Mouse (Mus musculus): ENCODE measurements at regions not wholly inside any gene's neighbourhood (a gene's known extent, or its start where the extent isn't known, plus 50 kb on each side); places are given as distances from the start of the nearest gene placed in this dataset.

- no peaks in the 10 kb centered on the region for H3K79me2 ChIP-seq (replicated peaks; ENCODE audit: control insufficient read depth, extremely low read depth, insufficient read depth, poor library complexity, severe bottlenecking)
- no peak overlapping the region for H3K4me2 ChIP-seq (ENCODE audit: insufficient read depth, low read depth, poor library complexity, severe bottlenecking)
- H3K9ac ChIP-seq (ENCODE audit: insufficient read depth, low read depth), result no peak overlapping the region
- H3K36me3 ChIP-seq (replicated peaks in 1 of 2; ENCODE audit: control insufficient read depth in 1 of 2, insufficient read depth in 1 of 2, low read length in 1 of 2), result no peaks in the 10 kb centered on the region
- in situ Hi-C loops (cut with MboI; ENCODE audit: low pct_ligation_motif_present, low pct_unique_long_range_greater_than_20kb, low sequenced_read_pairs), result no loop called here
- no peak for DNase-seq (ENCODE audit: extremely low read depth)
- no peaks in the 10 kb centered on the region for H3K9me3 ChIP-seq (replicated peaks; ENCODE audit: low read length)
- no peak overlapping the region for H3K4me3 ChIP-seq (replicated peaks in 1 of 3; ENCODE audit: low read depth in 2 of 3, low read length in 2 of 3, poor library complexity in 1 of 3)
- H3K27me3 ChIP-seq (replicated peaks), result no peaks in the 10 kb centered on the region
- TF ChIP-seq MEF2A (IDR thresholded peaks at IDR 0.05; ENCODE audit: borderline replicate concordance, low read depth, low read length), result no peak
- no peak for TF ChIP-seq UBTF (IDR thresholded peaks at IDR 0.05; ENCODE audit: low read depth, low read length)
- TF ChIP-seq RAD21 (IDR thresholded peaks at IDR 0.05; ENCODE audit: low read depth, low read length), result no peak
- no peak for TF ChIP-seq JUND (conservative IDR thresholded peaks at IDR 0.05; ENCODE audit: low read depth, low read length)
- dilution Hi-C loops (cut with MboI; ENCODE audit: extremely low pct_ligation_motif_present, extremely low pct_unique_long_range_greater_than_20kb, low sequenced_read_pairs), result no loop called here
- H3K27ac ChIP-seq (ENCODE audit: insufficient read depth, low read depth), result no peak overlapping the region
- peaks cover 0 to 3% of the 10 kb centered on the region in 2 experiments; a peak in 1 of 4 replicates for H3K4me1 ChIP-seq (ENCODE audit: control insufficient read depth in 1 of 2, insufficient read depth in 2 of 2)
Observed at GRCm38 (mm10) chr3:39999846-40000245, 531.2 kb upstream of the Intu start.

- no peak overlapping the region for H3K4me2 ChIP-seq (ENCODE audit: insufficient read depth, low read depth, poor library complexity, severe bottlenecking)
- H3K27me3 ChIP-seq (replicated peaks), result no peaks in the 10 kb centered on the region
- H3K4me3 ChIP-seq (replicated peaks in 1 of 3; ENCODE audit: low read depth in 2 of 3, low read length in 2 of 3, poor library complexity in 1 of 3), result no peak overlapping the region
- H3K27ac ChIP-seq (ENCODE audit: insufficient read depth, low read depth), result no peak overlapping the region
- no peaks in the 10 kb centered on the region for H3K9me3 ChIP-seq (replicated peaks; ENCODE audit: low read length)
- no peak for TF ChIP-seq KAT2A (IDR thresholded peaks at IDR 0.05; ENCODE audit: insufficient replicate concordance, low read length)
- TF ChIP-seq PAX5 (IDR thresholded peaks at IDR 0.05; ENCODE audit: low read length), result no peak
- no peak for TF ChIP-seq IRF4 (IDR thresholded peaks at IDR 0.05; ENCODE audit: low read depth, low read length)
- TF ChIP-seq BHLHE40 (IDR thresholded peaks at IDR 0.05; ENCODE audit: low read depth, low read length), result no peak
- TF ChIP-seq RCOR1 (conservative IDR thresholded peaks at IDR 0.05; ENCODE audit: low read depth, low read length), result no peak
- TF ChIP-seq TCF12 (IDR thresholded peaks at IDR 0.05; ENCODE audit: low read depth, low read length), result no peak
- no peak for TF ChIP-seq RAD21 (IDR thresholded peaks at IDR 0.05; ENCODE audit: low read depth, low read length)
- peaks cover 2 to 8% of the 10 kb centered on the region in 2 experiments; a peak in 2 of 4 replicates for H3K4me1 ChIP-seq (ENCODE audit: control insufficient read depth in 1 of 2, insufficient read depth in 2 of 2)
- DNase-seq (ENCODE audit: extremely low read depth), result no peak
- H3K9ac ChIP-seq (ENCODE audit: insufficient read depth, low read depth), result no peak overlapping the region
- no peaks in the 10 kb centered on the region for H3K36me3 ChIP-seq (replicated peaks in 1 of 2; ENCODE audit: control insufficient read depth in 1 of 2, insufficient read depth in 1 of 2, low read length in 1 of 2)
- H3K79me2 ChIP-seq (replicated peaks; ENCODE audit: control insufficient read depth, extremely low read depth, insufficient read depth, poor library complexity, severe bottlenecking), result no peaks in the 10 kb centered on the region
- dilution Hi-C loops (cut with MboI; ENCODE audit: extremely low pct_ligation_motif_present, extremely low pct_unique_long_range_greater_than_20kb, low sequenced_read_pairs), result no loop called here
- in situ Hi-C loops (cut with MboI; ENCODE audit: low pct_ligation_motif_present, low pct_unique_long_range_greater_than_20kb, low sequenced_read_pairs), result no loop called here
Observed at GRCm38 (mm10) chr3:40002838-40003237, 528.2 kb upstream of the Intu start.

- no peak for DNase-seq (ENCODE audit: extremely low read depth)
- peaks cover under 1 to 5% of the 10 kb centered on the region in 2 experiments; a peak in 2 of 4 replicates for H3K4me1 ChIP-seq (ENCODE audit: control insufficient read depth in 1 of 2, insufficient read depth in 2 of 2)
- in situ Hi-C loops (cut with MboI; ENCODE audit: low pct_ligation_motif_present, low pct_unique_long_range_greater_than_20kb, low sequenced_read_pairs) (no loop called here), dilution Hi-C loops (cut with MboI; ENCODE audit: extremely low pct_ligation_motif_present, extremely low pct_unique_long_range_greater_than_20kb, low sequenced_read_pairs) (no loop called here)
- H3K79me2 ChIP-seq (replicated peaks; ENCODE audit: control insufficient read depth, extremely low read depth, insufficient read depth, poor library complexity, severe bottlenecking), result no peaks in the 10 kb centered on the region
- no peaks in the 10 kb centered on the region for H3K36me3 ChIP-seq (replicated peaks in 1 of 2; ENCODE audit: control insufficient read depth in 1 of 2, insufficient read depth in 1 of 2, low read length in 1 of 2)
- H3K27ac ChIP-seq (ENCODE audit: insufficient read depth, low read depth), result no peak overlapping the region
- H3K9me3 ChIP-seq (replicated peaks; ENCODE audit: low read length), result no peaks in the 10 kb centered on the region
- TF ChIP-seq IRF4 (IDR thresholded peaks at IDR 0.05; ENCODE audit: low read depth, low read length) (no peak), POLR2AphosphoS2 (IDR thresholded peaks at IDR 0.05; ENCODE audit: low read depth, low read length) (no peak), RAD21 (IDR thresholded peaks at IDR 0.05; ENCODE audit: low read depth, low read length) (no peak), BHLHE40 (IDR thresholded peaks at IDR 0.05; ENCODE audit: low read depth, low read length) (no peak)
- no peaks in the 10 kb centered on the region for H3K27me3 ChIP-seq (replicated peaks)
- no peak overlapping the region for H3K9ac ChIP-seq (ENCODE audit: insufficient read depth, low read depth)
- H3K4me3 ChIP-seq (replicated peaks in 1 of 3; ENCODE audit: low read depth in 2 of 3, low read length in 2 of 3, poor library complexity in 1 of 3), result no peak overlapping the region
- H3K4me2 ChIP-seq (ENCODE audit: insufficient read depth, low read depth, poor library complexity, severe bottlenecking), result no peak overlapping the region
Observed at GRCm38 (mm10) chr3:40010051-40010450, 521.0 kb upstream of the Intu start.
